Mouse (Mus musculus): ENCODE data around the gene Clba1. TPM values are rescaled to one million over a fixed set of nuclear protein-coding genes. Genes with fewer than 3 reads are reported as not detected.
"Not testable (repeated sequence)": the region's sequence is repeated elsewhere in the genome, so short reads cannot be mapped to it uniquely, and the experiment has no call there.

Gene Clba1
- polyA plus RNA-seq, 1 experiment: 19.1 TPM

- H3K4me3 ChIP-seq (ENCODE audit: insufficient read depth, low read depth, low read length): no peak overlapping the region
- H3K27ac ChIP-seq (ENCODE audit: insufficient read depth, low read depth, low read length): no peak overlapping the region
- TF ChIP-seq POLR2A (IDR thresholded peaks at IDR 0.05; ENCODE audit: low read depth, low read length) (no peak), CTCF (conservative IDR thresholded peaks at IDR 0.05; ENCODE audit: insufficient read depth, insufficient read length, low read depth, low read length) (no peak)
- no peaks in the 10 kb centered on the region for H3K36me3 ChIP-seq (ENCODE audit: control insufficient read depth, insufficient read depth, low read length)
- WGBS: 91% methylated on average over 4 of the region's 4 CpGs
- DNase-seq: no peak
- peaks cover 12% of the 10 kb centered on the region; the same call in 1 of the 2 replicates for H3K4me1 ChIP-seq (ENCODE audit: control insufficient read depth, insufficient read depth, low read length)
- no peaks in the 10 kb centered on the region for H3K27me3 ChIP-seq (replicated peaks; ENCODE audit: control insufficient read depth, insufficient read depth, low read length)
Observed at GRCm38 (mm10) chr12:112807796-112808195, 941 bp upstream of the Clba1 start.

- TF ChIP-seq CTCF (conservative IDR thresholded peaks at IDR 0.05; ENCODE audit: insufficient read depth, insufficient read length, low read depth, low read length): no peak
- TF ChIP-seq POLR2A (IDR thresholded peaks at IDR 0.05; ENCODE audit: low read depth, low read length): no peak
- 52% methylated on average over 5 of the region's 5 CpGs for WGBS
- no peak overlapping the region for H3K4me3 ChIP-seq (ENCODE audit: insufficient read depth, low read depth, low read length)
Observed at GRCm38 (mm10) chr12:112808212-112808586, 538 bp upstream of the Clba1 start.

DNA sequence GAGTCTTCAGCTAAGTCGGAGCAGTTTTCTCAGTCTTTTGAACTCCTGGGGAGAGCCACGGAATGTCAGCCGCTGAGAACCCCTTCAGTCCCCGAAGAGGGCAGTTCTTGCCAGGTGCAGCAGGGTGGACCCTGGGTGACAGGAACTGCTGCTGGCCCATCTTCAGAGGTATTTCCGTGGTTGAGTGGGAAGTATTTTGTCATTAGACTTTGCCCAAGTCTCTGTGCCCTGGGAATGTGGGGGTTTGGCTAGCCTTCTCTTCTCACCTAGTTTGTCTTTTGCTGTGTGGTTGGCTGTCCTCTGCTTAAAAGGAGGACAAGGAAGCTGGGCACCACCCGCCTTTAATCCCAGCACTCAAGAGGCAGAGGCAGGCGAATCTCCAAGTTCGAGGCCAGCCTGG, 904 bp downstream of the Clba1 start:
- peak; percentile 80 for DNase-seq
- no peaks in the 10 kb centered on the region for H3K36me3 ChIP-seq (ENCODE audit: control insufficient read depth, insufficient read depth, low read length)
- H3K4me1 ChIP-seq (ENCODE audit: control insufficient read depth, insufficient read depth, low read length): peaks cover 20% of the 10 kb centered on the region
- H3K4me3 ChIP-seq (ENCODE audit: insufficient read depth, low read depth, low read length): peak overlapping the region; percentile 88
- WGBS: 15% methylated on average over 8 of the region's 8 CpGs
- TF ChIP-seq POLR2A (IDR thresholded peaks at IDR 0.05; ENCODE audit: low read depth, low read length): no peak
- TF ChIP-seq CTCF (conservative IDR thresholded peaks at IDR 0.05; ENCODE audit: insufficient read depth, insufficient read length, low read depth, low read length): no peak
- no peaks in the 10 kb centered on the region for H3K27me3 ChIP-seq (replicated peaks; ENCODE audit: control insufficient read depth, insufficient read depth, low read length)
- H3K27ac ChIP-seq (ENCODE audit: insufficient read depth, low read depth, low read length): peak overlapping the region; percentile 75

More at GRCm38 (mm10) chr12:112808212-112808586, 538 bp upstream of the Clba1 start:
- Histone ChIP-seq H3K36me3 (ENCODE audit: control insufficient read depth, insufficient read depth, low read length) (no peaks in the 10 kb centered on the region), H3K4me1 (ENCODE audit: control insufficient read depth, insufficient read depth, low read length) (peaks cover 13% of the 10 kb centered on the region; the same call in 1 of the 2 replicates), H3K27ac (ENCODE audit: insufficient read depth, low read depth, low read length) (no peak overlapping the region), H3K27me3 (replicated peaks; ENCODE audit: control insufficient read depth, insufficient read depth, low read length) (no peaks in the 10 kb centered on the region)
- no peak for DNase-seq

- 0 out of 2 replicates have a peak overlapping the region, but pooled peaks have one; percentile 88 for H3K4me3 ChIP-seq (ENCODE audit: insufficient read depth, low read depth, low read length)
- no peaks in the 10 kb centered on the region for H3K27me3 ChIP-seq (replicated peaks; ENCODE audit: control insufficient read depth, insufficient read depth, low read length)
- 63% methylated on average over 19 of the region's 19 CpGs for WGBS
- 0 out of 2 replicates have a peak overlapping the region, but pooled peaks have one; percentile 75 for H3K27ac ChIP-seq (ENCODE audit: insufficient read depth, low read depth, low read length)
- H3K36me3 ChIP-seq (ENCODE audit: control insufficient read depth, insufficient read depth, low read length): no peaks in the 10 kb centered on the region
- no peak for DNase-seq
- no peak for TF ChIP-seq CTCF (conservative IDR thresholded peaks at IDR 0.05; ENCODE audit: insufficient read depth, insufficient read length, low read depth, low read length)
- TF ChIP-seq POLR2A (IDR thresholded peaks at IDR 0.05; ENCODE audit: low read depth, low read length): no peak
- peaks cover 23% of the 10 kb centered on the region for H3K4me1 ChIP-seq (ENCODE audit: control insufficient read depth, insufficient read depth, low read length)
Observed at GRCm38 (mm10) chr12:112810092-112810885, 1.6 kb downstream of the Clba1 start.

- H3K27me3 ChIP-seq (replicated peaks; ENCODE audit: control insufficient read depth, insufficient read depth, low read length): no peaks in the 10 kb centered on the region
- WGBS: 49% methylated on average over 7 of the region's 7 CpGs
- TF ChIP-seq CTCF (conservative IDR thresholded peaks at IDR 0.05; ENCODE audit: insufficient read depth, insufficient read length, low read depth, low read length) (no peak), POLR2A (IDR thresholded peaks at IDR 0.05; ENCODE audit: low read depth, low read length) (no peak)
- no peak overlapping the region for H3K4me3 ChIP-seq (ENCODE audit: insufficient read depth, low read depth, low read length)
- H3K36me3 ChIP-seq (ENCODE audit: control insufficient read depth, insufficient read depth, low read length): no peaks in the 10 kb centered on the region
- DNase-seq: peak; percentile 91
- H3K27ac ChIP-seq (ENCODE audit: insufficient read depth, low read depth, low read length): peak overlapping the region; percentile 17
- peaks cover 27% of the 10 kb centered on the region for H3K4me1 ChIP-seq (ENCODE audit: control insufficient read depth, insufficient read depth, low read length)
Observed at GRCm38 (mm10) chr12:112813370-112813769, 4.6 kb downstream of the Clba1 start.

DNA sequence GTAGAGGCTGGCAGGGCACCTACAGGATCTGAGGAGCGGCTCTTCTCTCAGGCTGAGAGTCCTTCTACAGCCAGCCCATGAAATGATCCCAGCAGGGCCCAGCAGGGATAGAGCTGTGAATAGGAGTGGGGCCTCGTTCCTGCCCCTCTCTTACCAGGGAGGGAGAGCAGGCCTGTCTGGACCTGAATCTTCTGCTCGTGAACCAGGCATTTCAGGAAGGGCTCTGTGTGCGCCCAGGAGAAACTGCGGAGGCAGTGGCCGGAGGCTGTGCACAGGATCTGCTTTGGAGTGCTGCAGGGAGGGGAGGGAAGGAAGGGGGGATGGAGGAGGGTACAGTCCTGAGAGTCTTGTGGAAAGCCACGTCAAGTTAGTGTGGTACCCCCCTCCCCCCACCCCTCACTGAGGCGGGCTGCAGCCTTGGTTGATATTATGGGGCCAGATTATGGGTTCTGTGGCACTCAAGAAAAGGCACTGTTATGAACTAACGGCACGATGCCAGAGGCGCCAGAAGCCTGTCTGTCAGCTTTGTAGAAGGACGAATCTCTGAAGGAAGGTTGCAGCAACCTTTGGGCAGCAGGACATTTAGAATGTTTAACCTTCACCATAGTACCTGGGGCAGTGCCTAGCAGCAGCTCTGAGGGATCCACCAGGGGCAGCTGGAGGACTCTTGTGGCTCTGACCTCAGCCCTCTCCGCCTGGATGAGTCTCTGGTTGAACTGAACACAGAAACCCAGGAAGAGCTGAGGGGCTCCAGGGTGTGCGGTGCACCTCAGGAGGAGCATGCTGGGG, 6.1 kb downstream of the Clba1 start:
- Histone ChIP-seq H3K27ac (ENCODE audit: insufficient read depth, low read depth, low read length) (peak overlapping the region; percentile 45; the same call in 1 of the 2 replicates), H3K4me3 (ENCODE audit: insufficient read depth, low read depth, low read length) (no peak overlapping the region), H3K36me3 (ENCODE audit: control insufficient read depth, insufficient read depth, low read length) (no peaks in the 10 kb centered on the region), H3K27me3 (replicated peaks; ENCODE audit: control insufficient read depth, insufficient read depth, low read length) (no peaks in the 10 kb centered on the region), H3K4me1 (ENCODE audit: control insufficient read depth, insufficient read depth, low read length) (peaks cover 27% of the 10 kb centered on the region)
- DNase-seq: peak; percentile 78
- 46% methylated on average over 14 of the region's 14 CpGs for WGBS
- TF ChIP-seq POLR2A (IDR thresholded peaks at IDR 0.05; ENCODE audit: low read depth, low read length) (no peak), CTCF (conservative IDR thresholded peaks at IDR 0.05; ENCODE audit: insufficient read depth, insufficient read length, low read depth, low read length) (no peak)

DNA sequence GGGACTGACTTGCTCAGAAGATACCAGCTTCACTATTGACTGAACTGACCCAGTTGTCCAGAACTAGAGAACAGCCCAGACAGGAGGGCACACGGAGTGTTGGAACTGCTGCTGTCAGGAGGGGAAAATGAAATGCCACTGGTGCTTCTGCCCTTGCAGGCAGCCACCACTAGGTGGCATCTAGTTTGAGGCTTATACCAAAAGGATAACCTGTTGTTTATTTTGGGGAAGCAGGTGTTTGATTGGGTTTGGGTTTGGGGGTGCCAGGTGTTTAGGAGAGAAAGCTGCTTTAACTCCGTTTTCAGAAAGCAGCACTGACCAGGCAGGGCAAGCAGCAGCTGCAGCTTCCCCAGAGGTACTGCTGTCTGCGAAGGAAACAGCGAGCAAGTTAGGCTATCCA, 7.6 kb downstream of the Clba1 start:
- 52% methylated on average over 4 of the region's 4 CpGs for WGBS
- H3K27me3 ChIP-seq (replicated peaks; ENCODE audit: control insufficient read depth, insufficient read depth, low read length): no peaks in the 10 kb centered on the region
- H3K27ac ChIP-seq (ENCODE audit: insufficient read depth, low read depth, low read length): no peak overlapping the region
- TF ChIP-seq CTCF (conservative IDR thresholded peaks at IDR 0.05; ENCODE audit: insufficient read depth, insufficient read length, low read depth, low read length) (peak; percentile 78), POLR2A (IDR thresholded peaks at IDR 0.05; ENCODE audit: low read depth, low read length) (no peak)
- no peaks in the 10 kb centered on the region; the same call in 1 of the 2 replicates for H3K36me3 ChIP-seq (ENCODE audit: control insufficient read depth, insufficient read depth, low read length)
- no peak overlapping the region for H3K4me3 ChIP-seq (ENCODE audit: insufficient read depth, low read depth, low read length)
- peaks cover 26% of the 10 kb centered on the region for H3K4me1 ChIP-seq (ENCODE audit: control insufficient read depth, insufficient read depth, low read length)
- peak; percentile 72 for DNase-seq

DNA sequence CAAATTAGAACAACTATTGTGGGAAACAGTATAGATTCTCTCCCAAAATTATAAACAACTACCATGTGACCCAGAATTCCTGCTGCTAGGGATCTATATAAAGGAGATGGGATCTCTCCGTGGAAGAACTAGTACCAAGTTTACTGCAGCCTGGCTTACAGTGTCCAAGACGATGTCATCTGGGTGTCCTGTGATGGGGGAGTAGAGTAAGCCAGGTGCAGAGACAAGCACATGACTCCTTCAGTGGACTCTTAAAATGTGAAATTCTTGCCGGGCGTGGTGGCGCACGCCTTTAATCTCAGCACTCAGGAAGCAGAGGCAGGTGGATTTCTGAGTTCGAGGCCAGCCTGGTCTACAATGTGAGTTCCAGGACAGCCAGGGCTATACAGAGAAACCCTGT, 8.1 kb downstream of the Clba1 start:
- WGBS: 82% methylated on average over 7 of the region's 7 CpGs
- not testable (repeated sequence) for H3K27me3 ChIP-seq (replicated peaks; ENCODE audit: control insufficient read depth, insufficient read depth, low read length)
- H3K4me1 ChIP-seq (ENCODE audit: control insufficient read depth, insufficient read depth, low read length): peaks cover 26% of the 10 kb centered on the region

More for the DNA sequence above, 8.1 kb downstream of the Clba1 start:
- DNase-seq; H3K4me3 ChIP-seq (ENCODE audit: insufficient read depth, low read depth, low read length); H3K36me3 ChIP-seq (ENCODE audit: control insufficient read depth, insufficient read depth, low read length); H3K27ac ChIP-seq (ENCODE audit: insufficient read depth, low read depth, low read length): not testable (repeated sequence)
